Mouse (Mus musculus) stomach, postnatal 0 days (tissue): ENCODE measurements around the gene Adcy5. TPM values are rescaled to one million over a fixed set of nuclear protein-coding genes. Genes with fewer than 3 reads are reported as not detected.

Source experiments
- ATAC-seq: fragments of 200-750 bp; cut with Nextera tagmentation; 2 replicates; pipeline ENCODE4 v1.8.0; 2017; ENCODE audit not compliant: low FRiP score, low TSS enrichment
- DNase-seq: peaks from one replicate; pipeline ENCODE4 v3.0.0-alpha.2; 2016; ENCODE audit warnings: low spot score
- H3K27ac ChIP-seq: fragments of 300-500 bp; sonication (generic); replicated peaks from 2 replicates; pipeline ENCODE4 v1.5.1; 2014; ENCODE audit warnings: mild to moderate bottlenecking, control low read depth
- H3K27me3 ChIP-seq: fragments of 300-500 bp; sonication (generic); 2 replicates; pipeline ENCODE4 v1.6.1; 2014; ENCODE audit warnings: low read length; ENCODE audit not compliant: control insufficient read depth, insufficient read depth
- H3K36me3 ChIP-seq: fragments of 300-500 bp; sonication (generic); 2 replicates; pipeline ENCODE4 v1.6.1; 2014; ENCODE audit warnings: low read length, mixed read lengths; ENCODE audit not compliant: control insufficient read depth, insufficient read depth
- H3K4me1 ChIP-seq: fragments of 300-500 bp; sonication (generic); replicated peaks from 2 replicates; pipeline ENCODE4 v1.6.1; 2014; ENCODE audit warnings: antibody characterized with exemption; ENCODE audit not compliant: control insufficient read depth, insufficient read depth
- H3K4me2 ChIP-seq: fragments of 300-500 bp; sonication (generic); replicated peaks from 2 replicates; pipeline ENCODE4 v1.6.1; 2014; ENCODE audit warnings: low read depth, mild to moderate bottlenecking, control low read depth, moderate library complexity
- H3K4me3 ChIP-seq: fragments of 300-500 bp; sonication (generic); 2 replicates; pipeline ENCODE4 v1.5.1; 2014; ENCODE audit warnings: low read depth, low read length, control low read depth
- H3K9ac ChIP-seq: fragments of 300-500 bp; sonication (generic); 2 replicates; pipeline ENCODE4 v1.6.1; 2014; ENCODE audit warnings: mild to moderate bottlenecking, low read length, control low read depth, mixed read lengths
- H3K9me3 ChIP-seq: fragments of 300-500 bp; sonication (generic); 2 replicates; pipeline ENCODE4 v1.6.1; 2016; ENCODE audit warnings: low read length; ENCODE audit not compliant: control insufficient read depth
- CTCF ChIP-seq: IDR thresholded peaks from 2 replicates; pipeline ENCODE4 v1.5.1; 2016; ENCODE audit warnings: antibody characterized with exemption, low read depth, mild to moderate bottlenecking, moderate library complexity
- EP300 ChIP-seq: optimal IDR thresholded peaks from 2 replicates; pipeline ENCODE3; 2016; ENCODE audit warnings: antibody characterized with exemption
- WGBS: fragments of 180-500 bp; shearing (Covaris S2); extraction: QIAGEN DNeasy Blood & Tissue Kit; methylation state at CpG from one replicate; pipeline ENCODE4 v1.1.7; 2014; 5-methylcytosine and 5-hydroxymethylcytosine counted together
- polyA plus RNA-seq: library from polyadenylated mRNA; unstranded; fragments of >200 nt; fragmentation: Nextera tagmentation; extraction: Ambion mirVana; gene quantifications from 2 replicates; pipeline ENCODE4 v1.2.1, GENCODE M21; 2015

The Adcy5 gene
- polyA plus RNA-seq, 1 experiment from 2014 or later = 2.2 TPM

DNA sequence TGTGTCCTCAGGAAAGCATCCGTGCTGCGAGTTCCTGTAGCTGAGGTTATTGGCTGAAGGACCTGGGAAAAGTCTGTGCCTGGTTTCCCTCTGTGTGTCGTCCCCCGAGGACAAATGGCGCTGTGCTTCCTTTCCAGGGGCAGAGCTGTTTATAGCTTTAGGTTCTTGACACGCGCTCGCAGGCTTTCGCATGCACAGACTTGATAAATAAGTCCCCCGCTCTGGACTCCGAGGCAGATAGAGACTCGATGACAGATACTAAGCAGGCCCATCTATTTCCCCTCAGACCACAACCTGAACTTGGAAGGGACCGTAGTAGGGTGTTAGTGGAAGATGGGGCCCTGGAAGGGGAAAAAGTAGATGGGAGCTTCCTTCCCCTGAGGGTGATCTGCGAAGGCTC is 70.0 kb downstream of the Adcy5 start:
- ATAC-seq = no peak
- H3K9ac ChIP-seq = no peak overlapping the region
- no peaks in the 10 kb centered on the region for H3K27me3 ChIP-seq
- no peak overlapping the region for H3K27ac ChIP-seq
- no peak overlapping the region for H3K4me2 ChIP-seq
- no peak for DNase-seq
- H3K36me3 ChIP-seq = no peaks in the 10 kb centered on the region
- no peak overlapping the region for H3K4me3 ChIP-seq
- H3K9me3 ChIP-seq = no peaks in the 10 kb centered on the region
- WGBS = 36% methylated on average over 14 of the region's 14 CpGs
- H3K4me1 ChIP-seq = peaks cover 4% of the 10 kb centered on the region
- no peak for TF ChIP-seq EP300
- no peak for TF ChIP-seq CTCF

DNA sequence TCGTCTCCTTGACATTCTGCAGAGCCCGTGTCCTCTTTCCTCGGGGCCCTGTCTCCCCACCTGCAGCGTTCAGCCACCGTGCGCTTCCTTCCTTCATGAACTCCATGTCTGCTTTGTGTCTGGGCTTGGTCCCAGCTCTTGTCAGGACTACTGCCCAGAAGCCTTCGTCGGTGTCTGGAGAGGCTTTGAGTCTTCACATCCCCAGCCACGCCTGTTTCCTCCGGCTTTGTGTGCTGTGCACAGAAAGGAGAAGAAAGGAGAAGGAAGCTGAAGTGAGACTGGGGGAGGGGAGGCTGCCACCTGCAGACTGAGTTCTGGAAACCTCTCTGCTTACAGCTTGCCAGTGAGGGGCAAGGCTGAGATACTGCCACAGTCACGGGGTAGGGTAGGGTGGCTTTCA is 74.9 kb downstream of the Adcy5 start:
- no peak overlapping the region for H3K4me3 ChIP-seq
- H3K27ac ChIP-seq = no peak overlapping the region
- WGBS = 14% methylated on average over 11 of the region's 11 CpGs
- DNase-seq (peak; percentile 54), ATAC-seq (peak; percentile 66)
- H3K36me3 ChIP-seq = no peaks in the 10 kb centered on the region
- H3K9ac ChIP-seq = no peak overlapping the region
- H3K4me1 ChIP-seq = peaks cover 5% of the 10 kb centered on the region; the same call in 1 of the 2 replicates
- no peaks in the 10 kb centered on the region for H3K9me3 ChIP-seq
- H3K27me3 ChIP-seq = no peaks in the 10 kb centered on the region
- TF ChIP-seq CTCF (no peak), EP300 (no peak)
- H3K4me2 ChIP-seq = no peak overlapping the region

DNA sequence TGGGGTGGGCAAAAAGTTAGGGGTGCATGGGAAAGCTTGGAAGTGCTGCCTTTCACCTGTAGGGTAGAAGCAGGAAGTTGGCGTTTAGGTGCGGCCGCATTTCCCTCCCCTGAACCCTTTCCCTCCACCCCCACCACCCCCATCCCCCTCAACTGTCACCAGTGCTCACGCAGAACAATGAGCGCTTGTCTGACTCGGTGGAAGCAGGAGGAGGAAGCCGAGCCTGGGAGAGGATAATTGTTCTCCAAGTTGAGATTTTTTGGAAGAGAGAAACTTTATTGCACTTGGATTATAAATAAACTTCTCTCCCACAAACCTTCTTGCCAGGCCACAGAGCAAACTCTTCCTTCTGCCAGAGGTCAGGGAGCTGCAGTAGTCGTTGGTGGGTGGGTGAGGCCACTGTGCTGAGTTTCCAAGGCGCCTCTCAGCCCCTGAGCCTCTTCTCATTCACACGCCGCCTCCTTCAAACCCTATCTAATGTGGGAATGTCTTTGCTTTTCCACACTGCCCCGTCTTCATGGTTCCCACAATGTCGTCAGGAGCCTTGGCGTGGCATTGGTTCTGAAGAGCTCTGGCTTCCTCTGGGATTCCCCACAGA is 77.6 kb downstream of the Adcy5 start:
- no peaks in the 10 kb centered on the region for H3K36me3 ChIP-seq
- no peaks in the 10 kb centered on the region for H3K9me3 ChIP-seq
- H3K9ac ChIP-seq = no peak overlapping the region
- H3K4me1 ChIP-seq = peaks cover 5% of the 10 kb centered on the region; the same call in 1 of the 2 replicates
- ATAC-seq (no peak), DNase-seq (no peak)
- no peak overlapping the region for H3K27ac ChIP-seq
- H3K4me2 ChIP-seq = no peak overlapping the region
- TF ChIP-seq CTCF (no peak), EP300 (no peak)
- H3K4me3 ChIP-seq = no peak overlapping the region
- WGBS = 43% methylated on average over 14 of the region's 14 CpGs
- H3K27me3 ChIP-seq = no peaks in the 10 kb centered on the region

DNA sequence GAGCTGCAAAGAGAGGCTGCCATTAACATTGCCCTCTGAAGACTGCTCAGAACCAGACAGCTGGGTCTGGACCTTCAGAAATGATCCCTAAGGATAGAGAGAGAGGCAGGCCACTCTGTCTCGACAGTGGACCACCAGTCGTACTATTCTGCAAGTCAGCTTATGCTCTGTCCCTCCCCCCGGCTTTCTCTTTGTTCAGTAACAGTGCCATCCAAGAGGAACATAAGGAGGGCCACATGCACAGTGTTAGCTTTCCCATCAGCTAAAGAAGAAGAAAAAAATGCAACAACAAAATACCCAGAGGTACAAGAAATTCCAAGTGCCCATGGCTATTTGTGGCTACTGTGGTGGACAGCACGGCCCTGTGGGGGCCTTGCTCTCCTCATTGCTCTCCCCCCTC is 78.7 kb downstream of the Adcy5 start:
- Histone ChIP-seq H3K4me1 (peaks cover 5% of the 10 kb centered on the region; the same call in 1 of the 2 replicates), H3K36me3 (no peaks in the 10 kb centered on the region), H3K9me3 (no peaks in the 10 kb centered on the region), H3K27me3 (no peaks in the 10 kb centered on the region), H3K27ac (no peak overlapping the region), H3K4me3 (no peak overlapping the region), H3K4me2 (no peak overlapping the region), H3K9ac (no peak overlapping the region)
- WGBS = 89% methylated on average over 4 of the region's 4 CpGs
- TF ChIP-seq CTCF = no peak
- TF ChIP-seq EP300 = no peak
- no peak for ATAC-seq
- no peak for DNase-seq

DNA sequence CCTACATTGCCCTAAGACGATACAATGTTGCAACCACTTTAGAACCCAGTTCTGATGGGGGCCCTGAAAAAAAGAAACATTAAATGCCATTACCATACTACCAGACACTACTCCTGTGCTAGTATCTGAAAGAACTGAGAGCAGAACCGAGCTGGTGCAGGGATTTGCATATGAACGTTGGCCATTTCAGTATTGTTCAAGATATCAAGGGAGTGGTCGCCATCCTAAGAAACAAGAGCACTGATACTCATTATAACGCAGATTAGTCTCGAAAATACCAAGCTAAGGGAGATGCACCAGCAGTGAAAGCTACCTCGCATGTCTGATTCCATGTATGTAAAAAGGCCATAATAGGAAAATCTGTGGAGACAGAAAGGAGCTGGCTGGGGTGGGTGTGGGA is 82.4 kb downstream of the Adcy5 start:
- WGBS = 83% methylated on average over 7 of the region's 7 CpGs
- ATAC-seq (no peak), DNase-seq (no peak)
- Histone ChIP-seq H3K9me3 (no peaks in the 10 kb centered on the region), H3K4me1 (no peaks in the 10 kb centered on the region), H3K27ac (no peak overlapping the region), H3K4me2 (no peak overlapping the region), H3K27me3 (no peaks in the 10 kb centered on the region), H3K36me3 (no peaks in the 10 kb centered on the region), H3K9ac (no peak overlapping the region), H3K4me3 (no peak overlapping the region)
- TF ChIP-seq CTCF (no peak), EP300 (no peak)

DNA sequence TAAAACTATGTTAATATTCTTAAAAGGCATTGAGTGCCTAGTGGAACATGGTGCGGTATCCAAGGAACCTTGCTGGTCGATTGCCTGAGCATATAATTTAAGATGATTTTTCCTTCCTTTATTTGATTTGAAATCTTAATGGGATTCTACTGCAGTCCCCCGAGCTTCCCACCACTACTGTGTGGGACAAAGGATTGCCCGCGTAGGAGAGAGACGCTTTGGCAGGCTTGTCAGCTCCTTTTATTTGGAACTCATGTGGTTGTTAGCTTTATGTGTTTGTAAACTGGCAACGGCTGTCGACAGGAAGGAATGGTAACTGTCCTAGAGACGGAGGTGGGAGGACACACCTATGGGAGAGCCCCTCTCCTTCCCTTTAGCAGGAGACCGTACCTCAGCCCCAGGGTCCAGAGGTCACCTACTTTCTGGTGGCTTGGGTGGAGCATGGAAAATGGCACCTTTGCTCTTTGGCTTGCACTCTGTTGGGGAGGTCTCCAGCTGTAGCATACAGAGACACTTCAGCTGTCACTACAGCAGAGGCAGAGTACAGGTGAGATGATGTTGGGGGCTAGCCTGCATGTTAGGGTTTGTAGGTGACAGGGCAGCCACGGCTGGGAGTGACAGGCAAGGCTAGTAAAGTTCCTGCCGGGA is 84.8 kb downstream of the Adcy5 start:
- H3K9me3 ChIP-seq = no peaks in the 10 kb centered on the region
- no peak overlapping the region for H3K4me3 ChIP-seq
- no peaks in the 10 kb centered on the region for H3K36me3 ChIP-seq
- H3K4me2 ChIP-seq = no peak overlapping the region
- no peaks in the 10 kb centered on the region for H3K4me1 ChIP-seq
- no peak for ATAC-seq
- TF ChIP-seq EP300 (no peak), CTCF (no peak)
- 56% methylated on average over 12 of the region's 12 CpGs for WGBS
- H3K27me3 ChIP-seq = no peaks in the 10 kb centered on the region
- DNase-seq = no peak
- H3K27ac ChIP-seq = no peak overlapping the region
- H3K9ac ChIP-seq = no peak overlapping the region
